Mouse (Mus musculus): ENCODE results near the gene Cacna2d3. TPM values are rescaled to one million over a fixed set of nuclear protein-coding genes. Genes with fewer than 3 reads are reported as not detected.

The Cacna2d3 gene
- total and polyA plus RNA-seq, 3 experiments, result not detected

DNA sequence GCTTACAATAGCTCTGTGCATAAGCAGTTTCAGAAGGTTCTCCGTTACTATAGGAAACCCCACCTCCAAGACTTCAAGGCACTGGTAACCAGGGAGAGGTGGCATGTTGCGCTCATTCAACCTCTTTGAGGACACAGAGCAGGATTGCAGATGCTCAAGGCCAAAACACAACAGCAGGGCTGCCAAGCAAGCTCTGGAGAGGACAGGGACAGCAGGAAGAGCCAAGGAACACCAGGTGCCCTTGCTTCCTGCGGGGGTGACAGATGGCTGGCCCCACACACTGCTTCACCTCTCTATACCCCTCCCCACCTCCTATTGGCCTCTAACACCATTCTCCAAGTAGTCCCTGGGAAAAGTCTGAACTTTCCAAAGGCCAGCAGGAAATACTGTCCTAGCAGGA, 9.0 kb downstream of the Cacna2d3 start:
- Histone ChIP-seq H3K4me1 (ENCODE audit: control insufficient read depth in 1 of 2, insufficient read depth in 2 of 2) (no peaks in the 10 kb centered on the region), H3K9me3 (replicated peaks; ENCODE audit: low read length) (no peaks in the 10 kb centered on the region), H3K4me2 (ENCODE audit: insufficient read depth, low read depth, poor library complexity, severe bottlenecking) (no peak overlapping the region), H3K4me3 (replicated peaks in 1 of 3; ENCODE audit: low read depth in 2 of 3, low read length in 2 of 3, poor library complexity in 1 of 3) (no peak overlapping the region), H3K27me3 (replicated peaks) (peaks cover 85% of the 10 kb centered on the region), H3K36me3 (replicated peaks in 1 of 2; ENCODE audit: control insufficient read depth in 1 of 2, insufficient read depth in 1 of 2, low read length in 1 of 2) (no peaks in the 10 kb centered on the region), H3K9ac (ENCODE audit: insufficient read depth, low read depth) (no peak overlapping the region), H3K27ac (ENCODE audit: insufficient read depth, low read depth) (no peak overlapping the region), H3K79me2 (replicated peaks; ENCODE audit: control insufficient read depth, extremely low read depth, insufficient read depth, poor library complexity, severe bottlenecking) (no peaks in the 10 kb centered on the region)
- TF ChIP-seq USF1 (IDR thresholded peaks at IDR 0.05; ENCODE audit: low read depth, low read length) (no peak), ZNF384 (IDR thresholded peaks at IDR 0.05; ENCODE audit: low read depth, low read length) (no peak), ETS1 (conservative IDR thresholded peaks at IDR 0.05; ENCODE audit: low read depth, low read length) (no peak), GABPA (IDR thresholded peaks at IDR 0.05; ENCODE audit: insufficient replicate concordance, low read depth, low read length) (no peak), RCOR1 (conservative IDR thresholded peaks at IDR 0.05; ENCODE audit: low read depth, low read length) (no peak), TBP (conservative IDR thresholded peaks at IDR 0.05; ENCODE audit: low read depth, low read length) (no peak), IRF4 (IDR thresholded peaks at IDR 0.05; ENCODE audit: low read depth, low read length) (no peak), CHD2 (IDR thresholded peaks at IDR 0.05; ENCODE audit: low read length) (no peak), MYC (IDR thresholded peaks at IDR 0.05; ENCODE audit: low read depth, low read length) (no peak), EP300 (IDR thresholded peaks at IDR 0.05; ENCODE audit: low read length) (no peak), SIN3A (IDR thresholded peaks at IDR 0.05; ENCODE audit: low read length) (no peak)
- DNase-seq (ENCODE audit: extremely low read depth), result no peak
- in situ Hi-C loops (cut with MboI; ENCODE audit: low pct_ligation_motif_present, low pct_unique_long_range_greater_than_20kb, low sequenced_read_pairs) (no loop called here), dilution Hi-C loops (cut with MboI; ENCODE audit: extremely low pct_ligation_motif_present, extremely low pct_unique_long_range_greater_than_20kb, low sequenced_read_pairs) (no loop called here)

DNA sequence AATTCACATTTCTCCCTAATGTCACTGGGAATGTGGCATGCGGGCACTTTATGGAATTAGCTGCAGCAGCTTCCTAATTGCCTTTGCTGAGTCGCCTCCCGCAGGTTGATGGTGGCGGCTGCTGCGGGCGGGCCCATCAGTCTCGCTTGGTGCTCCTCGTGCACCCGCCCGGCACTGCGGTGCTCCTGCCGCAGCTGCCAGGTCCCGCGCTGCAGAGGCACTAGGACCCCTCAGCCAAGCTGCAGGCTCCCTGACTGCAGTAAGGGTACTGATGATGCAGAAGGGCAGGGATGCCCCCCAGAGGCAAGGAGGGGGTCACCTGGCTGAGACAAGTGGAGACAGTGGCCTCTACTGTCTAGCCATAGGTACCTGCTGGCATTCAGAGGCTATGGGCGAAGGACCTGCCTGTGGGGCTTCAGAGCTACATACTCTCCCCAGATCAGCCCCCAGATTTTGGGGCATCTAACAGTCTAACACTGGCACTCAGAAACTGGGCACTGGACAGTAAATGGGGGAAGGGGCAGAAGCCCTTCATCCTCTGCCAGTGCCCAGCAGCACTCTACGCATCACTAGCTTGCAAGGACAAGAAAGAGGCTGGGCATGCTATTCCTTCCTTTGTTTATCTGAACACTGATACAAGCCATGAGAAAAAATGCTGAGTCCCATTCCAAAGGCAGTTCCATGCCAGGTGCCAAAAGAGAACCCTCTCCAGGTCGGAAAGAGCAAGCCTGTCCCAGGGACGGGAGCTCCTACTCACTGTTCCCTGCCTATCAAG, 13.9 kb downstream of the Cacna2d3 start:
- Histone ChIP-seq H3K36me3 (replicated peaks in 1 of 2; ENCODE audit: control insufficient read depth in 1 of 2, insufficient read depth in 1 of 2, low read length in 1 of 2) (no peaks in the 10 kb centered on the region), H3K9ac (ENCODE audit: insufficient read depth, low read depth) (no peak overlapping the region), H3K4me3 (replicated peaks in 1 of 3; ENCODE audit: low read depth in 2 of 3, low read length in 2 of 3, poor library complexity in 1 of 3) (no peak overlapping the region), H3K9me3 (replicated peaks; ENCODE audit: low read length) (no peaks in the 10 kb centered on the region), H3K79me2 (replicated peaks; ENCODE audit: control insufficient read depth, extremely low read depth, insufficient read depth, poor library complexity, severe bottlenecking) (no peaks in the 10 kb centered on the region), H3K4me2 (ENCODE audit: insufficient read depth, low read depth, poor library complexity, severe bottlenecking) (no peak overlapping the region), H3K27me3 (replicated peaks) (peaks cover 89% of the 10 kb centered on the region), H3K27ac (ENCODE audit: insufficient read depth, low read depth) (no peak overlapping the region), H3K4me1 (ENCODE audit: control insufficient read depth in 1 of 2, insufficient read depth in 2 of 2) (no peaks in the 10 kb centered on the region)
- no peak for DNase-seq (ENCODE audit: extremely low read depth)
- dilution Hi-C loops (cut with MboI; ENCODE audit: extremely low pct_ligation_motif_present, extremely low pct_unique_long_range_greater_than_20kb, low sequenced_read_pairs) (no loop called here), in situ Hi-C loops (cut with MboI; ENCODE audit: low pct_ligation_motif_present, low pct_unique_long_range_greater_than_20kb, low sequenced_read_pairs) (no loop called here)
- no peak for TF ChIP-seq MXI1 (IDR thresholded peaks at IDR 0.05; ENCODE audit: low read depth, low read length)
- no peak for TF ChIP-seq HCFC1 (IDR thresholded peaks at IDR 0.05; ENCODE audit: low read depth, low read length)
- TF ChIP-seq MEF2A (IDR thresholded peaks at IDR 0.05; ENCODE audit: borderline replicate concordance, low read depth, low read length), result no peak
- no peak for TF ChIP-seq CHD1 (IDR thresholded peaks at IDR 0.05; ENCODE audit: low read depth, low read length)
- TF ChIP-seq SMC3 (IDR thresholded peaks at IDR 0.05; ENCODE audit: low read depth, low read length), result no peak
- TF ChIP-seq JUN (IDR thresholded peaks at IDR 0.05; ENCODE audit: insufficient read depth, low read depth, low read length), result no peak
- TF ChIP-seq MAX (IDR thresholded peaks at IDR 0.05; ENCODE audit: low read length), result no peak
- no peak for TF ChIP-seq USF1 (IDR thresholded peaks at IDR 0.05; ENCODE audit: low read depth, low read length)

Data from CH12.LX (cell line).